Mouse (Mus musculus) c-Kit-positive CD71-negative TER-119-negative erythroid progenitor cells, embryonic 14.5 days (primary cell): ENCODE results near the gene Wdr95.

Experiments
- DNase-seq: peaks from one replicate; pipeline ENCODE4 v3.0.0-alpha.2; 2013; ENCODE audit warnings: low read depth

Gene Wdr95

DNA sequence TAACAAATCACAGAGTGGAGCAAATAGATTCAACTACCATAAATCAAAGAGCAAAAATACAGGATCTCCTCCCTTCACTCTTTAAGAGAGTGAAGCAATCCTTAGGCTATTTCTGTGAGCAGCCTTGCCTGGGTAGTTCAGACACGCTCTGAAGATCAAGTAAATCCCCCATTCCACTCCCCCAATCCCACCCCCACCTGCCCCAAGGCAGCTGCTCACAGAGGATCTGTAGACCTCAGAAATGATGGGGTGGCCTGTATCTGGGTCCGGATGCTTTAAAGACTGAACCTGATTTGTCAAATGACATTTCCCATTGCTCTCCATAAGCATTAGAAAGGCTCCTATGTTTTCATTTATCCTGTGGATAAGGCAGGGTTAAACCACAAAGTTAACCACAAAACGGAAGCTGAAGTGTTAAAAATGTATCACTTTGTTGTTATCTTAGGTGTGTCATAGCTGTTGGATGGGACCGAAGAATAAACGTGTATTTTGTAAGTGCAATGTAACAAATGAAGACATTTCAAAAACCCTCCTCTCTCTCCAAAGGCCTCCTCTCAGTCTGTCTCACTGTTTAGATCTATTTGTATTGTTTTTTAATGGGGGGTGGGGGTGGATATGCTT lies 54.3 kb downstream of the Wdr95 start:
- DNase-seq = no peak

DNA sequence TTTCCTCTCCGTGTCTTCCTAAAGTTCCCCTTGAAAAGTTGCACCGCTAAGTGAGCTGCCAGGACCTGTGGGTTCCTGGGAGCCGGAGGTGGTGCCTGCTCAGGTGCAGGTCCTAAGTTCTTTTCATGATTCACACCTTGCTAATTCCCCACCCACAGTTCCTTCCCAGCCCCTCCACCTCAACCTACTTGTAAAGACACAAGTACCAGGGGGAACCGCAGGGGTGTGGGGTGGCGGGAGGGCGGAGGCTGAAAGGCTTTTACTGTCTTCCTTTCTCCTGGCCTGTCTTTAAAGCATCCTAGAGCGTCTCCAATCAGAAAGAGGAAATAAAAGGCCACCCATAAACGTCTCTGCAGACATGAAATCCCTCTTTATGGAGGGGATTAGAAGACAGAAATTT lies 55.0 kb downstream of the Wdr95 start:
- DNase-seq = no peak

DNA sequence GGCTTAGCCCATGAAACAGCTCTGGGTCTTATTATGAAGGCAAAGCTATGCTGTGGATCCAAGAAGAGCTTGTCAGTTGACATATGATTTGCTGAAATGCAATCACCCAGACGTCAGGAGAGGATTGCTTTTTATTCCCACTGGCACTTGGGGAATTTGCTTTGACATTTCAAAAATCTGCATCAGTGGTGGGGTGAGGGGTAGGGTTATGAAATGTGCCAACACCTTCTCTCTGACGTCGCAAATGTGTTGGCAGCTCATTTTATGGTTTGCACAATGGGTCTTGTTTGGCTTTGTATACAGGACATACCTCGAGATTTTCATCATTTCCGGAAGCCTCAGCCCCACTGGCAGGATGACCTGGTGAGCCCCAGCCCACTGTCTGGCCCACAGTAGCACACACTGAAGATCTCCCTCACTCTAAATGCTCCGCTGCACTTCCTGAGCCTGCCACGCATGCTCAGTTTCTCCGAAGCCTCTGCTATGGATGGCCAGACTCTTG lies 55.7 kb downstream of the Wdr95 start:
- no peak for DNase-seq

DNA sequence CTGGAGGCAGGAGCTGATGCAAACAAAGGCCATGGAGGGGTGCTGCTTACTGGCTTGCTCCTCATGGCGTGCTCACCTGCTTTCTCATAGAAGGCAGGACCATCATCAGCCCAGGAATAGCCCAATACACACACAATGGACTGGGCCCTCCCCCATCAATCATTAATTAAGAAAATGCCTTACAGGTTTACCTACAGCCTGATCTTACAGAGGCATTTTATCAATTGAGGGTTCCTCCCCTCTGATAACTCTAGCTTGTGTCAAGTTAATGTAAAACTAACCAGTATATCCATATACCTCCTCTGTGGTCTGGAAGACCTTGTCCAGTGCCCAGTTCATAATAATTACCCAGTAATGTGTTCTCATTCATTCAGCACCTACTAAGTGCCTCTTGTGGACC lies 56.8 kb downstream of the Wdr95 start:
- no peak for DNase-seq

DNA sequence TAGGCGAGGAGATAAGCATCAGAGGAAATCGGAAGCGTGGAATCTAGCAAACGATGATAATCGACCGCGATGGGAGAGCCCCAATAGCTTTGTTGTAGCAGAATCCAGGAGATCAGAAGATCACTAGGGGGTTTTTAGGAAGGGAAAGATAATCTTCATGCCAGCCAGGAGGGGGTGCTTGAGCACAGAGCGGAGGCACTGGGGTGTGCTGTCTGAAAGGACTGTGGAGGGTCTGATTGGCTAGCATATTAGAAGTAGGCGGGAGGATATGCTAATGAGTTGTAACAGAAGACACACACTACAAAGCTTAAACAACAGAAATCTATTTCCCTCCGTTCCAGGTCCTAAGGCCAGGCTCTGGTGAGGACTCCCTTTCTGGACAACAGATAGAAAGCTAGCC lies 57.4 kb downstream of the Wdr95 start:
- DNase-seq = no peak

DNA sequence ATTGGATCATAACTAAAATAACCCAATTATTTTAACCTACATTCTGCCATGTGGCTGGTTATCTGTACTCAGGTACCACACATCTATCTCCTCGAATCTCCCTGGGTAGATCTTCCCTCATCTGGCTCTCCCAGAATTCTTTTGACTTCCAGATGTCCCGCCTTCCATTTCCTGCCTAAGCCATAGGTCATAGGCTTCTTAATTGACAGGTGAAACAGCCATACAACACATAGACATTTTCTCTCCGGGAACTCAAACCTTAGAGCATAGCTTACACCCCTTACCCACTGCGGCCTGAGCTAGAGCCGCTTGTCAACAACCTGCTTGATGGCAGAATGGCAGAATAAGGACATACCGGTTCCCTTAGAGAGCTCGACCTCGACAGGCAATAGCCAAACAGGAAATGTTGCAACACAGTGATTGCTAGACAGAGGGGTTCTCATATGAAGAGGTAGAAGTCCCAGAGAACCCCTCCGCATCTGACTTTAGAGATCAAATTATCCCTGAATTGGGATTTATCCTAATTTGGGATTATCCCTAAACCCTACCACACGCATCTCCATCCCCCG lies 58.9 kb downstream of the Wdr95 start:
- no peak for DNase-seq

DNA sequence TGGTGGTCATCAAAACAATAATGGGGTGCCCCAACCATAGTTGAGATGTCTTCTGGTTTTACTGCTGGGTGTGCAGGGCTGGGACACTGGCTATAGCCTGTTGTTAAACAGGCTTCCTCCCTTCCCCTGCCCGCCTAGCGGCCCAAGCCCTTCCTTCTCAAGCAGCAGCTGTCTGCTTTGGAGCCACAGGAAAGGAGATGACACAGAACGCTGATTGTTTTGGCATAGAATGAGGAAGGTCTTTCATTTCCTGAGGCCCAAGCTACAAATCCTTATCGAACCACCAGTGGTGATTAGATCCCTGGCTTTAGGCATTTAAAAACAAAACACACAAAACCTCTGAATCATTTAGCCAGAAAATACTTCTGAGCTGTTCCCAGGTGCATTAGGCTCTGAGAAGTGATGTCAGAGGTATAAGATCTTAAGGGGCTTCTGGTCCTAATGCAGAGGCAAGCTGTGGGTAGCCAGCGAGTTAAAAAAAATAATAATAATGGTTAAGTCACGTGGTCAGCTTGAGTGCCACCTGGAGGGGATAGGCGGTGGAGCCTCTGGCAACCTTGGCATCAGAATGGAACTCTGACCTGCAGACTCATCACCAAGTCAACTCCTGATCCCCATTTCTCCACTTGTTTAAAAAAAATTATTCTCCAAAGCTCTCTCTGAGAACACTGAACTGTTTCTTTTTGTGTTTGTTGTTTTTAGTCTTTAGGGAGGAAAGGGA lies 60.5 kb downstream of the Wdr95 start:
- DNase-seq = no peak

DNA sequence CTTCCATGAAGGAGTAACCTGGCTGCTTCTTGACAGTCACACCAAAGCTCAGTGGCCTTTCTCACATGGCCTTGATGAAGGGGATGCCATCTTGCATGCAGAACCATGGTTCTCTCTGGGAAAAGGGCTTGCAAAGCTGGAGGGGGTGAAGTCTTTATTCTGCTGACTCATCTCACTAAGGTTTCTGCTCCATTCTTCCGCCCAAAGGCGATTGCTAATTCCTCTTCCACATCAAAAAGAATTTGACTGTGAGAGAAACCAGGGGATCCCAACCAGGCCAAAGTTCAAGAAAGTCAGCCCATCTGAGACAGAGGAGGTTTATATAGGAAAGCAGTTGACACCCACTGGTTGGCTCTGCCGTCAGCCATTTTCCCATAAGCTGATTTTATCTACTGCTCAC lies 61.5 kb downstream of the Wdr95 start:
- DNase-seq = no peak

DNA sequence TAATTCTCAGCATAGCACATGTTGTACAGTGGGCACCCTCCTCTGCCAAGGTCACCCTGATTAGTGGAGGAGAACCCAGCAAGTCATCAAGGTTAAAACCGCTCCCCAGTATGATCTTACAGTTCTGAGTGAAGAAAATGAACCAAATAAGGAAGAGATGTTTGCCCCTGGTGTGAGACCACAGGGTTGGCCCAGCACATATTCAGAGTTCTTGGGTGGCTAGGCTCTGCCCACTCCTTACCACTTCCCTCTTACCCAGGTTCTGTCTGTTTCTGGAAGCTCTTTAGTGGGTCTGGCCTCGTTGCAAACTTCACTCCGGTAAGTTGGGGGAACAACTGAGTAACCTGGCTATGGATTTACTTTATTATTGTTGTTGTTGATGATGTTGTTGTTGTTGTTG lies 65.7 kb downstream of the Wdr95 start:
- DNase-seq = no peak

DNA sequence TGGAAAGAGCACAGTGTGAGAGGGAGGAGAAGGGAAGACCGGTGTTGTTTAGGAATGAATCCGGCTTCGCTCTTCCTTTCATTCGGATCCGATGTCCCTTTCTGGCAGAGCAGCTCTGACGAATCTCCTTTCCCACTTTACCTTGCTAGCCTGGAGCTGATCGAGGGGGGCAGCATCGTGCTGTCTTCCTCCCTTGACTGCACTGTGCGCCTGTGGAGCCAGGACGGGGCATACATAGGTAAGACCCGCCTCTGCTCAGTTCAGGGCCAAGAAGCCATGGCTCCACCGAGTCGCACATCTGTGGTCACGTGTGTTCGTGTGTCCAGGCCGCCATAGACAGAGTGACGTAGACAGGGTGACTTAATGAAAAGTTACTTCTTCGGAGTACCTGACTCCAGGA lies 68.9 kb downstream of the Wdr95 start:
- no peak for DNase-seq

DNA sequence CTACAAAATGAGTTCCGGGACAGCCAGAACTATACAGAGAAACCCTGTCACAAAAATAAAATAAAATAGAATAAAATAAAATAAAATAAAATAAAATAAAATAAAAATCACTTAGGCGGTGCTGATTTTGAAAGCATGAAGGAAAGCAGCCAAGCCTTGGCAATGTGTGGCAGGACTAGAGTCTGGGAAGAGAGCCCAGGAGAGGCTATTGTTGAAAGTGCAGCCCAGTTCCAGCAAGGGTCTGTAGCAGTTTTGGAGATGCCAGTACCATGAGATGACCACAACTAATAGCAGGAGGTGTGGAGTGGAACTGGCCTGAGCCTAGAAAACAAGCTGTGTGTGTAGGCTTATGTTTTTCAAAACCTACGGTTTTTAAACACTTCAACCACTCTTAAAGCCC lies 73.5 kb downstream of the Wdr95 start:
- DNase-seq = no peak

DNA sequence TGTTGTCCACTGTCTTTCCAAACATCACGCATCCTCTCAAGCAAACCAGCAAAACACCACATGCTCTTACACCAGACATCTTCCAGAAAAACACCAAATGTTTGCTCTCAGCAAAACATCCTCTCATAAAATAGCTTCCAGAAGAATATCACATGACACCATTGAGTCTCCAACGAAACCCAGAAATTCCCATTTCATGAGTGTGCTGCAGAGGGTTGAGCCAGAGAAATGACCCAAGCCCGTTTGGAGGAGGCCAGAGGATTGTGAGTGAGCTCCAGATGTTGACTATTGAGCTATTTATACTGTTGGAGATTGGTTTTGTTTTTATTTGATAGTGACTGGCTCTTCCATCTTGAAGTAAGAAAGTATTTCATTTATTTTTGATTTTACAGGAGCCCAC lies 74.8 kb downstream of the Wdr95 start:
- DNase-seq = no peak

DNA sequence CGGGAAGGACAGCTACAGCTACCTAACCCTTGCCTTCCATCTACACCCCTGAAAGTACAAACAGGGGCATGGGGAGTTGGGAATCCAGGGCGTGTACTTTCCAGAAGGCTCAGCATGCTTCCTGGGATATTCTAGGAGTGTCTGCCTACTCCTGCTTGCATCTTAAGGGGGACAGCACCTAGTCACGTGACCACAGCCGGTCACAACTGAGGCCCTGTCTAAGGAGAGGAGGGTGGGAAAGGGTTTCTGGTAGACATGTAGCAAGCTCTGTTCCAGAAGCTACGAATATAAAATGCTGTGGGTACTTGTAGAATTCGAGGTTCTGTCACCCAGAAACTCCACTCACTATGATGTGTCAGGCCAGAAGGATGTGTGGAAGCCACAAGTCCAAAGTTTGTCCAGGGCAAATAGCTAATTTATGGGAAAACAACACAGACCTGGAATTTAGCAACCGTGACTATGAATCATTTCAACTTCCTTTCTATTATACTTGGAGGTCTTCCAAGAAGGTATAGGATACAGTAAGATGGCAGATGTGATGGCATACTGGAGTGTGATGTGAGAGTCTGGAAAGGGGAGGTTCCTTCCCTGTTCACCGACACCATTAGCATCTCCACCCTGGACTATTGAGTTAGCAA lies 78.7 kb downstream of the Wdr95 start:
- DNase-seq = no peak

DNA sequence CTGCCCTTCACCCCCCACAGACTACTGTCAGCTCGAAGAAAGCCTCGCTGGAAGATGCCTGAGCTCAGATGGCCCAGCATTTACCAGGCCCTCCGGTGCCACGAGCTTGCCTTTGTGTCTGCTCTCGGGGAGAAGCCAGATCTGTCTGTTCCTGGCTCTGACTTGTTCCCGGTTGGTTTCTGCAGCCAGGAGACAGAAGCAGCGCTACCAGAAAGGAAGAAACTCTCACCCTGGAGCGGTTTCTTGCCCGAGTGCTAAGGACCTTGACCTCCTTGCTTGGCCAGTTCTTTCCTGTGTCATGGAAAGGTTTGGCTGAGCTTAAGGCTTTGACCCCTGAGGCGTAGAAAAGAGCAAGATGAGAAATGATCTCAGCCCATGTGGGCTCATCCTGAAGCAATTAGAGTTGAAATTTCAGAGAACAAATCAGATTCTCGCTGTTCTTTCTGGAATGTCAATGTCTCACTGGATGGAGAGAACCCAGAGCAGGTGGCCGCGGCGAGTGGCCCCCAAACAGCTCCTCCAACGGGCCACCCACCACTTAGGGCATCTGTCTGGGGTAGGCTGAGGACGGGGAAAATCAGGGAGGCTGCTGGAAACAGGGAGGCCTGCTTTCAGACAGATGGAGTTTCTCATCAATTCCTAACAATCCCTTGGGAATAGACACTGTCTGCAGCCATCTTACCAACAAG lies 83.1 kb downstream of the Wdr95 start:
- no peak for DNase-seq

DNA sequence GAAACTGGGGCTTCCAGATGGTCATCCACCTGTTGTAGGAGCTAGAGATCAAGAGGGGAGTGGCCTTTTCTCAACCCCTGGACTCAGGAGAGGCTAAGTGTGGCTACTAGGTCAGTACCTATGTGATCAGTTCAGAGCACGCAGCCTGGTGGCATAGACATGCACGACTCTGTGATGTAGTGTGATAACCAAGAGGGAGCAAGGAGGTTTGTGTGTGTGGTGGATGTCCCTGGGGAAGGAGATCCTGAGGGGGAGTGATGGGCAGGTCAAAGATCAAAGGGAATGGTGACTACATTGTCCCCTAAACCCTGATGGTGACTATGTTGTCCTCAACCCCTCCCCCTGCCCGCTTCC lies 83.7 kb downstream of the Wdr95 start:
- DNase-seq = no peak

DNA sequence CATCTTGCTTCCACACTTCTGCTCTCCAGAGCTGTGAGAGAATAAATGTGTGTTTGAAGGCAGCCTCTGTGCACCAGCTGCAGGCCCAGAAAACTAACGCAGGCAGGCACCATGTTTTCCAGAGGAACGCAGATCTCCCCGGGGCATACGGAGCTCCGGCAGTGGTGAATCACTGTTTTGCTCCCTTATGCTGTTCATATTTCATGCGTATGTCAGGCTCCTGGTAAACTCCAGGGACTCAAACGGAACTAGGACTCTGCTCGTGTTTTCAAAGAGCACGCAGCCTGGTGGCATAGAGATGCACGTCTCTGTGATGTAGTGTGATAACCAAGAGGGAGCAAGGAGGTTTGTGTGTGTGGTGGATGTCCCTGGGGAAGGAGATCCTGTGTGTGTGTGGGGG lies 84.3 kb downstream of the Wdr95 start:
- no peak for DNase-seq

DNA sequence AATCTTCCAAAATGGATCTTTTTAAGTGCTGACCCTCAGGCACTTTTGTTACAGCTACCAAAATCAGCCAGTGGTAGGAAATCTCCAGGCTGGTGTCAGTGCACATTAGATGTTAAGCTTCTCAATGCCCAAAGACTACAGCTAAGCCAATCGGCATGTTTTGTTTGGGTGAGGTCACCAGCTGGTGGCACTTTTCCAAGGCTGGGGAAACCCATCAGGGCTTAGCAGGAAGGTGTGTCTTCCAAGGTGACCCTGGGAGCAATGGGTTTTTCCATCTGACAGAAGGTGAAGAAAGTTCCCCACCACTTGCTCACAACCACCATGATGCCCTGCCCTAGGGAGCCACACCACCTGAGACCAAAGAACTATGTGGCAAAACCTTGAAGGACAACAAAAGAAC lies 87.7 kb downstream of the Wdr95 start:
- no peak for DNase-seq

DNA sequence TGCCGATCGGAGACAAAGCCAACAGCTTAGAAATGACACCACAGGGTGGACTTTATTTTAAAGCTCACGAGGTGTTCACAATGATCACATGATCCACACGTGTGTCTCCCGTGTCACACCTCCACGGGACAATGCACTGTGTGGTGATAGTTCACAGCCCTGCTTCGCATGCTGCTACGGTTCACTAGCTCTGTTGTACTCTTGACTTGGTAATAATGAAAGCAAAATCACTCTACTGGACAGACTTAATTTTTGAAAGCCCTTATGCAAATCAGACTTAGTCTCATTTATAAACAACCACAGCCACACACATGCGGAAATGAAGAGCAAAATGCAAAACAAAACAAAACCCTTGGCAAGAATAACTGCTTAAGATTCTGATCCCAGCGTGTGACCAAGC lies 88.3 kb downstream of the Wdr95 start:
- no peak for DNase-seq

DNA sequence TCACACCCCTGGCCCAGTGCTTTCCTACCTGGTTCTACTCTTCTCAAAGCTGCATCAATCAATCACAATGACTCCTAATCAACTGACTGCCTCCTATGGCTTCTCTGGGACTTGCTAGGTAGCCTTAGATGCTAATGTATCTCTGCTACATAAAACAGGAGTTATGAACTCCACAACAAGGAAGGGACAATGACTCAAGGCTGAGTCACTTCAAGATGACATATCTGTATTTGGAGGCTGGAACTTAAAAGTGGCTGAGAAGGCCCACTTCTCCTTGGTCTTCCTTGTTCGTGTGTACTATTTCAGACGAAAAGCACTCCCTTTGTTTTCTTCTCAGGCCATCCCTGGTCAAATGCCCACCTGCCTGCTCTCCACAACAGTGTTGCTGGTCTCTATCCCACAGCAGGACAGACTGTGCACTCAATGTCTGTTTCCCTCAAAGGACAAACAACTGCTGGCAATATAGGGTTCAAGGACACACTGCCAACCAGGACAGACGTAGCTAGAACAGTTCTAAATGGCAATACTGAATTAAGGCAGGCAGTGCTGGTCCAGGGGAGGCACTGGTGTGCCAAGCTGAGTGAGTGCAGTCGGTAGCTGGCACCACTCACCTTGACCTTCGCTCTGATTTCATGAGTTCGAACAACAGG lies 89.4 kb downstream of the Wdr95 start:
- no peak for DNase-seq

DNA sequence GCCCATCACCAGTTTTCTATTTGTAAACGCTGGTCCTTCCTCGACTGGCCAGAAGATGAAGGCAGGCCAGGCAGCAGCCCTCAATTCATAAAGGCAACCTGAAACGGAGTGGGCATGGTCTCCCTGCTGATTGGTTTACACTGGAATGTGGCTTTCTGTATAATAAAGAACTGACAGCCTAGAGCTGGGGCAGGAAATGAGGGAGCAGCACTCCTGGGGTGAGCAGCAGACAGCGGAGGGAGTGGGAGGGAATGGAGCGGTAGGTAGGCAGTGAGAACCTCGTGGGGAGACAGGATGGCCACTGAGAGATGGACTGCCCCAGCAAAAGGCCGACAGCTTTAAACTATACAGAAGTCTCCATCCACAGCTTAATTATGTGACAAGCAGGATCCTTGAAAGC lies 93.7 kb downstream of the Wdr95 start:
- DNase-seq = no peak

DNA sequence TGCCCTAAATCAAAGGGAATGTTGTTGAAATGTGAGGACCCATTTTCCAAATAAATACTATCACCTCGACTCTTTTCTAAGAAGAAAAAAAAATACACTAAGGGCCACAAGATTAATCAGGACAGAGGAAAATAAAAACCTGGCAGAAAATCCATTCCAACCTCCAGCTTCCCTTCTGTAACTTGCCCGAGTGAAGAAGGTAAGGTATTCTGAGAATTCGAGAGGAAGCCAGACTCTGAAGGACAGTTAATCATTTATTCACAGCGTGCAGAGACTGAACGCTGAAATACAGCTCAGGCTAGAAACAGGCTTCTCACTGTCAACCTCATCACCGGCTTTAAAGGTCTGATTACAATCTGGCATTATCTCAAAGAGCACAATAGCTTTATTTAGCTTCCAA lies 94.2 kb downstream of the Wdr95 start:
- no peak for DNase-seq
